Comparison of ENCODE assay signal across 28 mouse cellular contexts in genomic region chr3:128797829-128798228, GRCm38 (mm10).
A peak's percentile ranks its signal among the peaks of the same experiment; 100 is the strongest.
DNase-seq lines count a peak whose midpoint lies in the region; ATAC-seq lines count a peak whose summit lies in the region.
"Had no signal": no experiment of that assay in that cellular context is flagged by ENCODE, and none has a peak within 500 bp of the region (broad histone marks: within the 10 kb centered on the region; RNA-seq: fewer than 3 reads in every experiment).

No protein-coding gene starts in this region.

- no peaks in the 10 kb centered on the region for H3K27me3 ChIP-seq in forebrain, embryonic 13.5 days
- no peaks in the 10 kb centered on the region for H3K27me3 ChIP-seq in forebrain, embryonic 11.5 days (ENCODE audit: control insufficient read depth, insufficient read depth, low read length)
- no peaks in the 10 kb centered on the region for H3K27me3 ChIP-seq in forebrain, embryonic 14.5 days (replicated peaks; ENCODE audit: control insufficient read depth, insufficient read depth, low read length)
- H3K27me3 ChIP-seq: heart, embryonic 15.5 days; kidney, embryonic 15.5 days; limb, embryonic 13.5 days; liver, embryonic 12.5 days; midbrain, embryonic 12.5 days; Patski had no signal

- H3K4me1 ChIP-seq in forebrain, embryonic 13.5 days: no peaks in the 10 kb centered on the region
- no peaks in the 10 kb centered on the region for H3K4me1 ChIP-seq in forebrain, embryonic 11.5 days (replicated peaks; ENCODE audit: control insufficient read depth, insufficient read depth, low read length)
- H3K4me1 ChIP-seq in forebrain, embryonic 14.5 days (ENCODE audit: control insufficient read depth, insufficient read depth, low read length): no peaks in the 10 kb centered on the region
- H3K4me1 ChIP-seq: heart, embryonic 10.5 days; heart, embryonic 15.5 days; kidney, embryonic 15.5 days; limb, embryonic 13.5 days; liver, embryonic 12.5 days; midbrain, embryonic 12.5 days had no signal

- no peak overlapping the region for H3K4me3 ChIP-seq in forebrain, embryonic 13.5 days
- H3K4me3 ChIP-seq in forebrain, embryonic 11.5 days (ENCODE audit: low read depth, low read length): no peak overlapping the region
- no peak overlapping the region for H3K4me3 ChIP-seq in forebrain, embryonic 14.5 days (ENCODE audit: low read depth, low read length)
- H3K4me3 ChIP-seq: heart, embryonic 10.5 days; heart, embryonic 15.5 days; kidney, embryonic 15.5 days; left cerebral cortex, adult 2 months; limb, embryonic 13.5 days; liver, embryonic 12.5 days; midbrain, embryonic 12.5 days had no signal

- H3K4me2 ChIP-seq in forebrain, embryonic 13.5 days: no peak overlapping the region
- H3K4me2 ChIP-seq in forebrain, embryonic 11.5 days (ENCODE audit: low read depth, low read length, severe bottlenecking): no peak overlapping the region
- no peak overlapping the region for H3K4me2 ChIP-seq in forebrain, embryonic 14.5 days (ENCODE audit: low read length)
- H3K4me2 ChIP-seq: heart, embryonic 15.5 days; hindbrain, embryonic 14.5 days; kidney, embryonic 15.5 days; limb, embryonic 13.5 days; liver, embryonic 12.5 days; midbrain, embryonic 12.5 days had no signal

- H3K9me3 ChIP-seq in forebrain, embryonic 13.5 days (replicated peaks): no peaks in the 10 kb centered on the region
- no peaks in the 10 kb centered on the region for H3K9me3 ChIP-seq in forebrain, embryonic 11.5 days (ENCODE audit: control insufficient read depth, low read length)
- H3K9me3 ChIP-seq in forebrain, embryonic 14.5 days (replicated peaks; ENCODE audit: control insufficient read depth, low read length): no peaks in the 10 kb centered on the region
- H3K9me3 ChIP-seq: heart, embryonic 10.5 days; heart, embryonic 15.5 days; kidney, embryonic 15.5 days; limb, embryonic 13.5 days; liver, embryonic 12.5 days; midbrain, embryonic 12.5 days had no signal

- no peak overlapping the region for H3K9ac ChIP-seq in forebrain, embryonic 13.5 days
- H3K9ac ChIP-seq in forebrain, embryonic 11.5 days (ENCODE audit: low read length): no peak overlapping the region
- no peak overlapping the region for H3K9ac ChIP-seq in forebrain, embryonic 14.5 days (ENCODE audit: low read length)
- H3K9ac ChIP-seq: heart, embryonic 15.5 days; hindbrain, embryonic 14.5 days; kidney, embryonic 15.5 days; limb, embryonic 13.5 days; liver, embryonic 12.5 days; liver, postnatal 0 days; midbrain, embryonic 12.5 days had no signal

- 63% methylated on average over 1 of the region's 1 CpGs for WGBS in forebrain, embryonic 13.5 days
- WGBS in forebrain, embryonic 11.5 days: 74% methylated on average over 1 of the region's 1 CpGs
- WGBS in forebrain, embryonic 14.5 days: 53% methylated on average over 1 of the region's 1 CpGs

- no peaks in the 10 kb centered on the region for H3K36me3 ChIP-seq in forebrain, embryonic 13.5 days (ENCODE audit: poor library complexity, severe bottlenecking)
- no peaks in the 10 kb centered on the region for H3K36me3 ChIP-seq in forebrain, embryonic 11.5 days (ENCODE audit: control insufficient read depth, insufficient read depth, low read length)
- H3K36me3 ChIP-seq in forebrain, embryonic 14.5 days (ENCODE audit: control insufficient read depth, insufficient read depth, low read length): no peaks in the 10 kb centered on the region
- H3K36me3 ChIP-seq: heart, embryonic 10.5 days; heart, embryonic 15.5 days; kidney, embryonic 15.5 days; limb, embryonic 13.5 days; liver, embryonic 12.5 days; midbrain, embryonic 12.5 days had no signal

- DNase-seq in forebrain, embryonic 11.5 days (ENCODE audit: low spot score): no peak
- DNase-seq in layer of hippocampus, postnatal 10 days (ENCODE audit: low spot score in 2 of 2): peak; percentile 12
- no peak for DNase-seq in layer of hippocampus, adult 9-10 months (ENCODE audit: low spot score)
- peak; percentile 5 for DNase-seq in brain, adult 2 months (ENCODE audit: low read depth, low spot score)
- DNase-seq in forebrain, embryonic 14.5 days (ENCODE audit: low spot score): peak; percentile 71
- no peak for DNase-seq in heart, adult 8-10 months (ENCODE audit: low spot score)
- DNase-seq: adrenal gland, postnatal 10 days; cerebellum, adult 18-20 months; cerebellum, postnatal 14 days; gastrocnemius, postnatal 14 days; kidney, adult 18-20 months; kidney, postnatal 25 days; liver, postnatal 0 days; lung, postnatal 36 days; right cerebral cortex, adult 18-20 months; thymus, postnatal 4 days had no signal

- H3K27ac ChIP-seq in forebrain, embryonic 13.5 days: no peak overlapping the region
- H3K27ac ChIP-seq in forebrain, embryonic 11.5 days (ENCODE audit: low read depth, low read length): no peak overlapping the region
- no peak overlapping the region for H3K27ac ChIP-seq in forebrain, embryonic 14.5 days (ENCODE audit: low read depth, low read length)
- H3K27ac ChIP-seq: heart, embryonic 10.5 days; heart, embryonic 15.5 days; hindbrain, embryonic 14.5 days; kidney, embryonic 15.5 days; left cerebral cortex, adult 2 months; limb, embryonic 13.5 days; liver, embryonic 12.5 days; midbrain, embryonic 12.5 days had no signal

- ATAC-seq in forebrain, embryonic 13.5 days: peak; percentile 86
- ATAC-seq in forebrain, embryonic 11.5 days (replicated peaks; ENCODE audit: low FRiP score): no peak
- ATAC-seq in forebrain, embryonic 14.5 days: peak; percentile 92
- no peak for ATAC-seq in erythroid progenitor cell, adult 5-6 weeks (replicated peaks; ENCODE audit: low FRiP score, poor library complexity, severe bottlenecking)
- ATAC-seq: inflammation-experienced regulatory T-cells, adult 6 months; liver, embryonic 12.5 days; liver, postnatal 0 days; Patski had no signal

Comparison
In these comparisons a context has a peak if more than half of its experiments do, and no peak if none do; other contexts are left out.
1. ATAC-seq: peak in forebrain, embryonic 13.5 days (single experiment) and forebrain, embryonic 14.5 days (single experiment); none in forebrain, embryonic 11.5 days (single experiment) and erythroid progenitor cell, adult 5-6 weeks (single experiment).
2. DNase-seq: peak in layer of hippocampus, postnatal 10 days (2 of 2), brain, adult 2 months (single experiment) and forebrain, embryonic 14.5 days (single experiment); none in forebrain, embryonic 11.5 days (single experiment), layer of hippocampus, adult 9-10 months (single experiment) and heart, adult 8-10 months (single experiment).